Mouse (Mus musculus): ENCODE measurements around the gene Wfdc9. TPM values are rescaled to one million over a fixed set of nuclear protein-coding genes. Genes with fewer than 3 reads are reported as not detected.
"Not testable (repeated sequence)": the region's sequence is repeated elsewhere in the genome, so short reads cannot be mapped to it uniquely, and the experiment has no call there.

Gene Wfdc9
- total RNA-seq, 2 experiments from 2014 or later: not detected

- no peak for ATAC-seq (ENCODE audit: poor library complexity, severe bottlenecking)
Measured at GRCm38 (mm10) chr2:164621775-164622174, 34.6 kb downstream of the Wfdc9 start.

GRCm38 (mm10) chr2:164619050-164619449 is 37.3 kb downstream of the Wfdc9 start:
- ATAC-seq (ENCODE audit: poor library complexity, severe bottlenecking): no peak

GRCm38 (mm10) chr2:164615386-164615785 is 41.0 kb downstream of the Wfdc9 start:
- no peak for ATAC-seq (ENCODE audit: poor library complexity, severe bottlenecking)

- ATAC-seq (ENCODE audit: poor library complexity, severe bottlenecking): not testable (repeated sequence)
Measured at GRCm38 (mm10) chr2:164613471-164613870, 42.9 kb downstream of the Wfdc9 start, which contains the start of the genes Wfdc6b and Wfdc8. TSS of gene Wfdc6b (plus strand) at chr2:164613522. TSS of gene Wfdc8 (minus strand) at chr2:164613626.

GRCm38 (mm10) chr2:164608781-164609180 is 47.6 kb downstream of the Wfdc9 start:
- ATAC-seq (ENCODE audit: poor library complexity, severe bottlenecking): no peak

- no peak for ATAC-seq (ENCODE audit: poor library complexity, severe bottlenecking)
Measured at GRCm38 (mm10) chr2:164604411-164604810, 52.0 kb downstream of the Wfdc9 start.

GRCm38 (mm10) chr2:164603482-164603881 is 52.9 kb downstream of the Wfdc9 start:
- no peak for ATAC-seq (ENCODE audit: poor library complexity, severe bottlenecking)

- ATAC-seq (ENCODE audit: poor library complexity, severe bottlenecking): no peak
Measured at GRCm38 (mm10) chr2:164600179-164600578, 56.2 kb downstream of the Wfdc9 start.

Other genes starting within 250 kb of the Wfdc9 start
Only the 30 nearest of the 31 such genes appear.
- gene Sdc4, start 212.7 kb downstream of the Wfdc9 start, total RNA-seq (2015): 0.76 and 0.82 TPM in 2 replicates
- gene Sdc4, start 212.7 kb downstream of the Wfdc9 start, total RNA-seq (2017): 0.49 and 0.88 TPM in 2 replicates
- gene Sys1, start 199.6 kb downstream of the Wfdc9 start, total RNA-seq (2015): 50.9 and 52.3 TPM in 2 replicates
- gene Sys1, start 199.6 kb downstream of the Wfdc9 start, total RNA-seq (2017): 14.9 and 20.2 TPM in 2 replicates
- not detected in 2 replicates for gene Gm20458, start 195.6 kb downstream of the Wfdc9 start, total RNA-seq (2015)
- gene Gm20458, start 195.6 kb downstream of the Wfdc9 start, total RNA-seq (2017): not detected in 2 replicates
- not detected in 2 replicates for gene Trp53tg5, start 182.9 kb downstream of the Wfdc9 start, total RNA-seq (2015)
- gene Trp53tg5, start 182.9 kb downstream of the Wfdc9 start, total RNA-seq (2017): not detected in 2 replicates
- gene Dbndd2, start 170.5 kb downstream of the Wfdc9 start, total RNA-seq (2015): 3.2 and 7.9 TPM in 2 replicates
- 1.4 and 2.0 TPM in 2 replicates for gene Dbndd2, start 170.5 kb downstream of the Wfdc9 start, total RNA-seq (2017)
- 69.0 and 70.8 TPM in 2 replicates for gene Pigt, start 159.1 kb downstream of the Wfdc9 start, total RNA-seq (2015)
- gene Pigt, start 159.1 kb downstream of the Wfdc9 start, total RNA-seq (2017): 30.8 and 43.0 TPM in 2 replicates
- gene Wfdc2, start 94.2 kb downstream of the Wfdc9 start, total RNA-seq (2015): not detected in 2 replicates
- not detected in 2 replicates for gene Wfdc2, start 94.2 kb downstream of the Wfdc9 start, total RNA-seq (2017)
- gene Spint3, start 83.1 kb downstream of the Wfdc9 start, total RNA-seq (2015): not detected in 2 replicates
- not detected in 2 replicates for gene Spint3, start 83.1 kb downstream of the Wfdc9 start, total RNA-seq (2017)
- gene Wfdc6a, start 71.1 kb downstream of the Wfdc9 start, total RNA-seq (2015): not detected in 2 replicates
- gene Wfdc6a, start 71.1 kb downstream of the Wfdc9 start, total RNA-seq (2017): not detected in 2 replicates
- not detected in 2 replicates for gene Eppin, start 63.0 kb downstream of the Wfdc9 start, total RNA-seq (2015)
- not detected in 2 replicates for gene Eppin, start 63.0 kb downstream of the Wfdc9 start, total RNA-seq (2017)
- gene Wfdc6b, start 43.1 kb downstream of the Wfdc9 start, total RNA-seq (2015): not detected in 2 replicates
- not detected in 2 replicates for gene Wfdc6b, start 43.1 kb downstream of the Wfdc9 start, total RNA-seq (2017)
- gene Wfdc8, start 43.0 kb downstream of the Wfdc9 start, total RNA-seq (2015): not detected in 2 replicates
- gene Wfdc8, start 43.0 kb downstream of the Wfdc9 start, total RNA-seq (2017): not detected in 2 replicates
- not detected in 2 replicates for gene Wfdc16, start 17.8 kb downstream of the Wfdc9 start, total RNA-seq (2015)
- gene Wfdc16, start 17.8 kb downstream of the Wfdc9 start, total RNA-seq (2017): not detected in 2 replicates
- not detected in 2 replicates for gene Wfdc10, start 537 bp downstream of the Wfdc9 start, total RNA-seq (2015)
- not detected in 2 replicates for gene Wfdc10, start 537 bp downstream of the Wfdc9 start, total RNA-seq (2017)
- gene Wfdc11, start 17.5 kb upstream of the Wfdc9 start, total RNA-seq (2015): not detected in 2 replicates
- gene Wfdc11, start 17.5 kb upstream of the Wfdc9 start, total RNA-seq (2017): not detected in 2 replicates
- not detected in 2 replicates for gene Wfdc13, start 28.5 kb upstream of the Wfdc9 start, total RNA-seq (2015)
- not detected in 2 replicates for gene Wfdc13, start 28.5 kb upstream of the Wfdc9 start, total RNA-seq (2017)
- gene Spint4, start 41.9 kb upstream of the Wfdc9 start, total RNA-seq (2015): not detected in 2 replicates
- not detected in 2 replicates for gene Spint4, start 41.9 kb upstream of the Wfdc9 start, total RNA-seq (2017)
- not detected in 2 replicates for gene Spint5, start 58.7 kb upstream of the Wfdc9 start, total RNA-seq (2015)
- not detected in 2 replicates for gene Spint5, start 58.7 kb upstream of the Wfdc9 start, total RNA-seq (2017)
- 1.0 TPM in 1 of 2 replicates, not detected in the other for gene Wfdc3, start 89.3 kb upstream of the Wfdc9 start, total RNA-seq (2015)
- not detected in 2 replicates for gene Wfdc3, start 89.3 kb upstream of the Wfdc9 start, total RNA-seq (2017)
- gene Dnttip1, start 89.4 kb upstream of the Wfdc9 start, total RNA-seq (2015): 27.3 and 28.5 TPM in 2 replicates
- gene Dnttip1, start 89.4 kb upstream of the Wfdc9 start, total RNA-seq (2017): 18.5 and 27.0 TPM in 2 replicates
- gene Ube2c, start 113.3 kb upstream of the Wfdc9 start, total RNA-seq (2015): 330 and 340 TPM in 2 replicates
- 228 and 247 TPM in 2 replicates for gene Ube2c, start 113.3 kb upstream of the Wfdc9 start, total RNA-seq (2017)
- gene Tnnc2, start 123.4 kb upstream of the Wfdc9 start, total RNA-seq (2015): not detected in 2 replicates
- gene Tnnc2, start 123.4 kb upstream of the Wfdc9 start, total RNA-seq (2017): not detected in 2 replicates
- gene Snx21, start 129.2 kb upstream of the Wfdc9 start, total RNA-seq (2015): 5.2 and 5.5 TPM in 2 replicates
- gene Snx21, start 129.2 kb upstream of the Wfdc9 start, total RNA-seq (2017): 3.2 and 5.0 TPM in 2 replicates
- 20.4 and 20.8 TPM in 2 replicates for gene Acot8, start 148.3 kb upstream of the Wfdc9 start, total RNA-seq (2015)
- gene Acot8, start 148.3 kb upstream of the Wfdc9 start, total RNA-seq (2017): 28.8 and 28.9 TPM in 2 replicates
- 2.3 and 3.4 TPM in 2 replicates for gene Zswim3, start 148.5 kb upstream of the Wfdc9 start, total RNA-seq (2015)
- 1.7 and 3.4 TPM in 2 replicates for gene Zswim3, start 148.5 kb upstream of the Wfdc9 start, total RNA-seq (2017)
- gene Zswim1, start 166.1 kb upstream of the Wfdc9 start, total RNA-seq (2015): 5.7 and 6.4 TPM in 2 replicates
- gene Zswim1, start 166.1 kb upstream of the Wfdc9 start, total RNA-seq (2017): 2.9 TPM in 2 replicates
- not detected in 2 replicates for gene Spata25, start 172.0 kb upstream of the Wfdc9 start, total RNA-seq (2015)
- not detected in 2 replicates for gene Spata25, start 172.0 kb upstream of the Wfdc9 start, total RNA-seq (2017)
- 192 and 200 TPM in 2 replicates for gene Ctsa, start 176.3 kb upstream of the Wfdc9 start, total RNA-seq (2015)
- 224 and 228 TPM in 2 replicates for gene Ctsa, start 176.3 kb upstream of the Wfdc9 start, total RNA-seq (2017)
- gene Neurl2, start 176.9 kb upstream of the Wfdc9 start, total RNA-seq (2015): 2.7 and 3.4 TPM in 2 replicates
- 1.6 and 1.8 TPM in 2 replicates for gene Neurl2, start 176.9 kb upstream of the Wfdc9 start, total RNA-seq (2017)
- 3.8 and 7.1 TPM in 2 replicates for gene Pltp, start 201.1 kb upstream of the Wfdc9 start, total RNA-seq (2015)
- 1.8 and 3.6 TPM in 2 replicates for gene Pltp, start 201.1 kb upstream of the Wfdc9 start, total RNA-seq (2017)

Data from megakaryocyte, adult 5-6 weeks (primary cell).